Mouse (Mus musculus) kidney, postnatal 14 days (tissue): ENCODE measurements around the gene Zfp36l3.
"Not testable (repeated sequence)": the region's sequence is repeated elsewhere in the genome, so short reads cannot be mapped to it uniquely, and the experiment has no call there.

Source experiments
- DNase-seq: peaks from one replicate; pipeline ENCODE4 v3.0.0; 2022; ENCODE audit warnings: mixed read lengths

The Zfp36l3 gene

GRCm38 (mm10) chrX:53776276-53776675 lies at the start of gene Zfp36l3:
Gene Zfp36l3, minus strand, starts transcription at chrX:53776394.
- no peak for DNase-seq

- DNase-seq: no peak
These were observed 22.9 kb upstream of the Zfp36l3 start for GRCm38 (mm10) chrX:53799074-53799473.

DNA sequence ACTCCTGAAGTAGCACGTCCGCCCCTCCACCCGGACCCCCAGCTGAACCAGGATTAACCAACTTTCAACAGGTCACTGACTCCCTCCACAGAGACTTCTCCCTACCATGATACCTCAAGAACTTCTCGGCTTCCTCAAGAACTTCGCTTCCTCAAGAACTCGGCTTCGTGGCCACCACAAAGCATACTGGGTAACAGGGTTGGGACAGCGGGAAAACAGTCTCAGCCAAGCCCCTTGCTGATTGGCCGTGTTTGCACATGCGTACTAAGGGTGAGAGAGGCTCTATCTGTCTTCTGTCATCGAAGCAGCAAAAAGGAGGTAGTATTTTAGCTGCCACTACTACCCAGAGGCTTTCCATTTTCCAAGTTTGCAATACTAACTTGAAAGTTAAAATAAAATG lies 21.3 kb upstream of the Zfp36l3 start, which contains the start of gene Xlr:
Gene Xlr, minus strand, starts transcription at position 188 of the 400 bp plus-strand sequence.
- not testable (repeated sequence) for DNase-seq

GRCm38 (mm10) chrX:53757736-53758135 lies 18.5 kb downstream of the Zfp36l3 start, which contains the start of gene 1700013H16Rik:
Gene 1700013H16Rik, minus strand, starts transcription at chrX:53757831.
- DNase-seq: no peak

DNA sequence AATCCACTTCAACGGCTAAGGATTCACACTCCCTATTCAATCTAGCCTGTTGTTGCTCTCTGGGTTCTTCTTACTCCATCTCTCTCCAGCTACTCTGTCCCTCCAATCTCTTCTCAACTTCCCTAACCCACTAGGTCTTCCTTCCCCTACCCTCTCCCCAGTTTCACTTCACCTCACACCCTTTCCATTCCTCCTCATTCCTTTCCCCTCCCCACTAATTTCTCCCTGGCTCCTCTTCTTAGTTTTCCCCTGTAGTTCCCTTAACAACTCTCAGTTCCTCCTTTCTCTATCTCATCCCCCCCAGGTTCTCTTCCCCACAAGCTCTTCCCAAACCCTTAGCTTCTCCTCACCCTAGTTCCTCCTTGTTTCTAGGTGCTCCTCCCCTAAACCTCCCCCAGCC lies 23.3 kb downstream of the Zfp36l3 start:
- DNase-seq: no peak

DNA sequence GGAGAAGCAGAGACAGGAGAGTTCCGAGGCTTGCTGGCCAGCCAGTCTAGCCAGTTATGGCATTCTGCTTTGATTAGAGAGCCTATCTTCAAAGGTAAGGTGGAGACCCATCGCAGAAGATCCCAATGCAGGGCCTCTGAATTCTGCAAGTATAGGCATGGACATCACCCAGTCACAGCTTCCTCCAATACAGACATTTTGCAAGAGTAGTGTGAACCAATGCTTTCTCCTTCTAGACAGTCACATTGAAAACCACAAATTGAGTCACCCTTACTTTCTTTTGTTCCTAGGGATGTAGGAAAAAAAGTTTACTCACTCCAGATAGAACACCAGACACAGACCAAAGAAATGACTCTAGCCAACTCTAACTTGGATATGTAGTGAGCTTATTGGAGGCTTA lies 47.2 kb downstream of the Zfp36l3 start:
- no peak for DNase-seq

DNA sequence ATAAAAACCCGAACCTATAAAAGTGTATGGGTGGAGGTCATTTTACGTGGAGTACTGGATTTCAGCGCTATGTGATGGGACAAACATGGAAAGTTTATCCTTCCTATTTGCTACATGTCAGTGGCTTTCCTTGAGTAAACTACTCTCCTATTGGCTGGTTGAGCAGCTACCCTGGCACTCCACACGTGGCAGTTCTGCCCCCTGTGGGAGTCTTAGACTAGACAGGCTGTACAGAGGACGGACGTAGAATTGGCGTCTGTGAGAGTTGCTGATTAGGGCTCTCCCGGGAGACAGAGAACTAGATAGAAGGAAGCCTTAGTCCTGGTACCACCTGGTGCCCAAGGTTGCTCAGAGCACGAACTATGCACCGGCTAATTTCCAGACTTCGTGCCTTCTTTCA lies 51.6 kb downstream of the Zfp36l3 start, which contains the start of gene 4930502E18Rik:
Gene 4930502E18Rik, plus strand, starts transcription at position 231 of the 400 bp plus-strand sequence.
- DNase-seq: no peak
